Mouse (Mus musculus) MEL (cell line): ENCODE measurements around the gene Obp2a.

Experiments
- CHD2 ChIP-seq: IDR thresholded peaks from 2 replicates; pipeline ENCODE4 v1.6.1; 2011; ENCODE audit warnings: low read length, improper control_type of control experiment
- CTCF ChIP-seq, 3 experiments: IDR thresholded peaks in 2 of 3; conservative IDR thresholded peaks in 1 of 3; 2 replicates each; pipeline ENCODE4 v1.5.1; 2011 to 2012; ENCODE audit warnings: low read length in 3 of 3, low read depth in 2 of 3, mild to moderate bottlenecking in 2 of 3, improper control_type of control experiment in 1 of 3, inconsistent platforms in 1 of 3, mixed read lengths in 1 of 3, moderate library complexity in 1 of 3; ENCODE audit not compliant: control insufficient read depth in 1 of 3, insufficient read depth in 1 of 3, poor library complexity in 1 of 3, severe bottlenecking in 1 of 3
- ELF1 ChIP-seq: IDR thresholded peaks from 2 replicates; pipeline ENCODE4 v1.6.1; 2014; ENCODE audit warnings: low read depth, mild to moderate bottlenecking, inconsistent platforms, low read length, improper control_type of control experiment, moderate library complexity
- EP300 ChIP-seq, 2 experiments: IDR thresholded peaks; 2 replicates each; pipeline ENCODE4 v1.6.1; 2011; ENCODE audit warnings: improper control_type of control experiment in 2 of 2, low read length in 2 of 2, low read depth in 1 of 2, mild to moderate bottlenecking in 1 of 2
- JUND ChIP-seq: IDR thresholded peaks from 2 replicates; pipeline ENCODE4 v1.6.1; 2011; ENCODE audit warnings: low read depth, mild to moderate bottlenecking, improper control_type of control experiment, low read length
- MAFK ChIP-seq: IDR thresholded peaks from 2 replicates; pipeline ENCODE4 v1.6.1; 2011; ENCODE audit warnings: low read depth, mild to moderate bottlenecking, low read length, improper control_type of control experiment, borderline replicate concordance
- MAX ChIP-seq: IDR thresholded peaks from 2 replicates; pipeline ENCODE4 v1.6.1; 2011; ENCODE audit warnings: low read length, improper control_type of control experiment
- POLR2A ChIP-seq, 2 experiments: IDR thresholded peaks; 2 replicates each; pipeline ENCODE4 v1.6.1; 2011 to 2012; ENCODE audit warnings: low read length in 2 of 2, mild to moderate bottlenecking in 2 of 2, control low read depth in 1 of 2, improper control_type of control experiment in 1 of 2, low read depth in 1 of 2, moderate library complexity in 1 of 2; ENCODE audit not compliant: control insufficient read depth in 1 of 2, insufficient read depth in 1 of 2, poor library complexity in 1 of 2
- RCOR1 ChIP-seq: IDR thresholded peaks from 2 replicates; pipeline ENCODE4 v1.6.1; 2012; ENCODE audit warnings: low read depth, mild to moderate bottlenecking, inconsistent platforms, low read length, improper control_type of control experiment
- SMC3 ChIP-seq: IDR thresholded peaks from 2 replicates; pipeline ENCODE4 v1.6.1; 2011; ENCODE audit warnings: low read depth, low read length, improper control_type of control experiment
- TAL1 ChIP-seq: IDR thresholded peaks from 2 replicates; pipeline ENCODE4 v1.6.1; 2012; ENCODE audit warnings: mild to moderate bottlenecking, inconsistent platforms, low read length, moderate library complexity, mixed read lengths
- ZC3H11A ChIP-seq: IDR thresholded peaks from 2 replicates; pipeline ENCODE4 v1.6.1; 2012; ENCODE audit warnings: low read depth, mild to moderate bottlenecking, inconsistent platforms, low read length, improper control_type of control experiment
- ZKSCAN1 ChIP-seq: IDR thresholded peaks from 2 replicates; pipeline ENCODE4 v1.6.1; 2012; ENCODE audit warnings: low read depth, mild to moderate bottlenecking, inconsistent platforms, low read length, improper control_type of control experiment, moderate library complexity
- ZMIZ1 ChIP-seq: IDR thresholded peaks from 2 replicates; pipeline ENCODE4 v1.6.1; 2012; ENCODE audit warnings: low read depth, mild to moderate bottlenecking, inconsistent platforms, low read length, improper control_type of control experiment, moderate library complexity

- TF ChIP-seq EP300 (IDR thresholded peaks at IDR 0.05; ENCODE audit: low read depth in 1 of 2, low read length in 2 of 2) (no peak), POLR2A (IDR thresholded peaks at IDR 0.05; ENCODE audit: control insufficient read depth in 1 of 2, insufficient read depth in 1 of 2, low read depth in 1 of 2, low read length in 2 of 2, poor library complexity in 1 of 2) (no peak), MAX (no peak), CHD2 (no peak), ZMIZ1 (no peak), JUND (no peak), CTCF (IDR thresholded peaks at IDR 0.05 in 2 of 3, conservative IDR thresholded peaks at IDR 0.05 in 1 of 3; ENCODE audit: control insufficient read depth in 1 of 3, insufficient read depth in 1 of 3, low read depth in 2 of 3, low read length in 3 of 3, poor library complexity in 1 of 3, severe bottlenecking in 1 of 3) (no peak), ZKSCAN1 (no peak), ZC3H11A (no peak), SMC3 (no peak), MAFK (no peak), RCOR1 (no peak), ELF1 (no peak), TAL1 (no peak)
These were observed 17.4 kb upstream of the Obp2a start, which contains the start of gene Lcn10 for GRCm38 (mm10) chr2:25682426-25682825.
